Mouse (Mus musculus) CD4-positive, CD25-positive, alpha-beta regulatory T cell, adult 4 months (primary cell): Measurements from ENCODE around the gene Lekr1. TPM values are rescaled to one million over a fixed set of nuclear protein-coding genes. Genes with fewer than 3 reads are reported as not detected.

Source experiments
- polyA plus RNA-seq, 2 experiments: library from polyadenylated mRNA; unstranded; fragments of 100-300 nt; shearing (Covaris generic); gene quantifications; one replicate each; pipeline ENCODE4 v1.2.1; 2017

The Lekr1 gene
- polyA plus RNA-seq, 2 experiments from 2014 or later: 0.20 TPM; not detected in 1

Other genes starting within 250 kb of the Lekr1 start
- 1 to 10 TPM; 4.0 to 5.4 TPM for gene Tiparp, start 137.8 kb upstream of the Lekr1 start, polyA plus RNA-seq